Mouse (Mus musculus): Measurements from ENCODE around the gene Xpo5. TPM values are rescaled to one million over a fixed set of nuclear protein-coding genes. Genes with fewer than 3 reads are reported as not detected.

Gene Xpo5
- polyA plus RNA-seq (2015; fragmentation: Illumina TruSeq; extraction: RNeasy Lipid Tissue Mini Kit (QIAGEN cat#74804); ENCODE audit: insufficient read depth, low replicate concordance), result 31.6 TPM

GRCm38 (mm10) chr17:46202421-46203071 is at the start of gene Xpo5, which contains the start of gene Polh:
Xpo5 (plus strand) TSS chr17:46202782.
Polh (minus strand) TSS chr17:46202645.

GRCm38 (mm10) chr17:46152847-46153782 is 49.5 kb upstream of the Xpo5 start, which contains the start of gene Mad2l1bp:
Mad2l1bp (minus strand) TSS chr17:46153553.

DNA sequence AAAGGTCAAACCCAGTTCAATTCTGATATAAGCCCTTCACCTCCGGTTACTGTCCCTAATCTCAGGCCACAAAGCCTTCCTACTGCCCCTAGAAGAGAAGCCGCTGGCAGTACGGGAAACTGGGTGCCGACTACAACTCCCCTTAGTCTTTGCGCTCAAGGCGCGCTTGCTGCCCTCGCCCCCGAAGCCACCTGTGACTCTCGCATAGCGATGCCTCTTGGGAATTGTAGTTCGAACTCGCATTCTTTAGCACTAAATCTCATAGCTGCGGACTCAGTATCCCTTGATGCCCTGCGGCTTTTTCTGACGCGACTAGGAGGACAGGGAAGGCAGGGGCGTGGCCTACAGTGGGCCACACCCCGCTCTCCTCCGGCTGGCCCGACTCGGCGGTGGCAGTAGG is 41.9 kb upstream of the Xpo5 start, which contains the start of gene Gtpbp2:
Gene Gtpbp2 (plus strand): TSS at position 347 of the 400 bp plus-strand sequence.

GRCm38 (mm10) chr17:46247512-46248188 is 45.1 kb downstream of the Xpo5 start, which contains the start of the genes Polr1c and Yipf3:
Polr1c (minus strand) TSS chr17:46248054.
Yipf3 (plus strand) TSS chr17:46248080.

DNA sequence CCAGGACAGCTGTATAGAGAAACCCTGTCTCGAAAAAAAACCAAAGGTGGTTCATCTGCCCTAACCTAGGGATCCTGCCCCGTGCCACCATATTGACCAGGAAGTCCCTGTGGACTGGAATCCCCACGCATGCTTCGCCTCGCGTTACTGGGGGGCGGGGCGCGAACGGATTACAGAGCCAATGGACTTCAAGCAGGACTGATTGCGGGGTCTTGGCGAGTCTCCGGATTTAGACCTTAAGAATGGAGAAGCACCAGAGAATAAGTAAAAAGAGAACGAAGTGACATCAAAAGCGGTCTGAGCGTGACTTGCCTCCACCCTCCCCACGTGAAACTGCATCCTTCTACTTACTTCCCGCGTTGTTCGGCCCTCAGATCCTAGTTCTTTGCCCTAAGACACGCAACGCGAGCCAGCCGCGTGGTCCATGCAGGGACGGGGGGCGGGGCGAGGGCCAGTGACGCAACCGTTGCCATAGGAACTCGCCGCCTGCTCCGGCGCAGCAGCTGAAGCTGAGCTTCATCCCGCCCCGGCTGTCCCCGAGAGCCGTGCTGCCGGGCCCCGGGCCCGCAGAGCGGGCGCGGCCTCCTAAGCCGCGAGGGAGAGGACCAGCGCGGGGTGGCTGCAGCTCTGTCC is 51.0 kb downstream of the Xpo5 start, which contains the start of gene Lrrc73:
Gene Lrrc73 (plus strand): TSS at position 80 of the 633 bp plus-strand sequence.

GRCm38 (mm10) chr17:46282483-46283123 is 80.0 kb downstream of the Xpo5 start, which contains the start of gene Tjap1:
Tjap1 (minus strand) TSS chr17:46283026.

Other genes with a start within 250 kb of the Xpo5 start
- 75.1 TPM for gene Vegfa, start 170.4 kb upstream of the Xpo5 start, polyA plus RNA-seq (2015; fragmentation: Illumina TruSeq; extraction: RNeasy Lipid Tissue Mini Kit (QIAGEN cat#74804); ENCODE audit: insufficient read depth, low replicate concordance)
- 50.6 TPM for gene Mrps18a, start 91.8 kb upstream of the Xpo5 start, polyA plus RNA-seq (2015; fragmentation: Illumina TruSeq; extraction: RNeasy Lipid Tissue Mini Kit (QIAGEN cat#74804); ENCODE audit: insufficient read depth, low replicate concordance)
- gene Rsph9, start 58.6 kb upstream of the Xpo5 start, polyA plus RNA-seq (2015; fragmentation: Illumina TruSeq; extraction: RNeasy Lipid Tissue Mini Kit (QIAGEN cat#74804); ENCODE audit: insufficient read depth, low replicate concordance), result 0.32 TPM
- gene Mad2l1bp, start 49.2 kb upstream of the Xpo5 start, polyA plus RNA-seq (2015; fragmentation: Illumina TruSeq; extraction: RNeasy Lipid Tissue Mini Kit (QIAGEN cat#74804); ENCODE audit: insufficient read depth, low replicate concordance), result 15.3 TPM
- gene Gtpbp2, start 41.8 kb upstream of the Xpo5 start, polyA plus RNA-seq (2015; fragmentation: Illumina TruSeq; extraction: RNeasy Lipid Tissue Mini Kit (QIAGEN cat#74804); ENCODE audit: insufficient read depth, low replicate concordance), result 158 TPM
- 18.1 TPM for gene Polh, start 137 bp upstream of the Xpo5 start, polyA plus RNA-seq (2015; fragmentation: Illumina TruSeq; extraction: RNeasy Lipid Tissue Mini Kit (QIAGEN cat#74804); ENCODE audit: insufficient read depth, low replicate concordance)
- 37.5 TPM for gene Polr1c, start 45.3 kb downstream of the Xpo5 start, polyA plus RNA-seq (2015; fragmentation: Illumina TruSeq; extraction: RNeasy Lipid Tissue Mini Kit (QIAGEN cat#74804); ENCODE audit: insufficient read depth, low replicate concordance)
- 20.5 TPM for gene Yipf3, start 45.3 kb downstream of the Xpo5 start, polyA plus RNA-seq (2015; fragmentation: Illumina TruSeq; extraction: RNeasy Lipid Tissue Mini Kit (QIAGEN cat#74804); ENCODE audit: insufficient read depth, low replicate concordance)
- 0.37 TPM for gene Lrrc73, start 50.7 kb downstream of the Xpo5 start, polyA plus RNA-seq (2015; fragmentation: Illumina TruSeq; extraction: RNeasy Lipid Tissue Mini Kit (QIAGEN cat#74804); ENCODE audit: insufficient read depth, low replicate concordance)
- 10.3 TPM for gene Tjap1, start 80.2 kb downstream of the Xpo5 start, polyA plus RNA-seq (2015; fragmentation: Illumina TruSeq; extraction: RNeasy Lipid Tissue Mini Kit (QIAGEN cat#74804); ENCODE audit: insufficient read depth, low replicate concordance)
- gene Dlk2, start 94.6 kb downstream of the Xpo5 start, polyA plus RNA-seq (2015; fragmentation: Illumina TruSeq; extraction: RNeasy Lipid Tissue Mini Kit (QIAGEN cat#74804); ENCODE audit: insufficient read depth, low replicate concordance), result not detected
- gene Abcc10, start 125.6 kb downstream of the Xpo5 start, polyA plus RNA-seq (2015; fragmentation: Illumina TruSeq; extraction: RNeasy Lipid Tissue Mini Kit (QIAGEN cat#74804); ENCODE audit: insufficient read depth, low replicate concordance), result 4.7 TPM
- 169 TPM for gene Zfp318, start 180.9 kb downstream of the Xpo5 start, polyA plus RNA-seq (2015; fragmentation: Illumina TruSeq; extraction: RNeasy Lipid Tissue Mini Kit (QIAGEN cat#74804); ENCODE audit: insufficient read depth, low replicate concordance)
- gene Crip3, start 226.1 kb downstream of the Xpo5 start, polyA plus RNA-seq (2015; fragmentation: Illumina TruSeq; extraction: RNeasy Lipid Tissue Mini Kit (QIAGEN cat#74804); ENCODE audit: insufficient read depth, low replicate concordance), result 9.2 TPM
- not detected for gene Slc22a7, start 235.7 kb downstream of the Xpo5 start, polyA plus RNA-seq (2015; fragmentation: Illumina TruSeq; extraction: RNeasy Lipid Tissue Mini Kit (QIAGEN cat#74804); ENCODE audit: insufficient read depth, low replicate concordance)